Mouse (Mus musculus) cortical plate, adult 2 months (tissue): ENCODE data around the gene Dmbx1.

ENCODE experiments used
- CTCF ChIP-seq: fragments of 200-500 bp; IDR thresholded peaks from 2 replicates; pipeline ENCODE4 v1.5.1; 2011; ENCODE audit warnings: mild to moderate bottlenecking, control low read depth, low read length; ENCODE audit not compliant: insufficient read depth; ENCODE audit errors: extremely low read depth
- POLR2A ChIP-seq: fragments of 200-500 bp; IDR thresholded peaks from 2 replicates; pipeline ENCODE4 v1.6.1; 2011; ENCODE audit warnings: mild to moderate bottlenecking, low read length, control low read depth; ENCODE audit not compliant: insufficient read depth; ENCODE audit errors: extremely low read depth

DNA sequence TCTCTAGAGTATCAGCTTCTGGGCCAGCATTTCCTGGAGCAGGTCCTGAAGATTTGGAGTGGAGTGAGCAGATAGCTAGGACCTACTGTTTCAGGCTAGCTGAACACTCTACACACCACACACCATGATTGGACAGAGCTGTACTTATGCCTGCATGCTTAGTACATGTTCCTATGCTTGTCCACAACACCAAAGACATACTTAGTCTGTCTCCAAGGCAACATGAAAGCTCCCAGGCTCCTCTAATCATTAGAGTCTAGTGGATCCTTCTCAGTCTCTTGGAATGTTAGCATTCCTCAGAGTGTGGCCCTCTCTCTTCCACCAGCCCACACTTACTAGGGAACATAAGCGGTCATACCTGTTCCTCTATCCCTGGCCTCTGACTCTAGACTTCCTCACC lies 47.7 kb upstream of the Dmbx1 start:
- TF ChIP-seq CTCF (no peak), POLR2A (no peak)
